Mouse (Mus musculus): ENCODE data around the gene Aig1. TPM values are rescaled to one million over a fixed set of nuclear protein-coding genes. Genes with fewer than 3 reads are reported as not detected.
A peak's percentile ranks its signal among the peaks of the same experiment; 100 is the strongest.

Gene Aig1
- polyA plus RNA-seq, 1 experiment from 2014 or later = 30.7 TPM

DNA sequence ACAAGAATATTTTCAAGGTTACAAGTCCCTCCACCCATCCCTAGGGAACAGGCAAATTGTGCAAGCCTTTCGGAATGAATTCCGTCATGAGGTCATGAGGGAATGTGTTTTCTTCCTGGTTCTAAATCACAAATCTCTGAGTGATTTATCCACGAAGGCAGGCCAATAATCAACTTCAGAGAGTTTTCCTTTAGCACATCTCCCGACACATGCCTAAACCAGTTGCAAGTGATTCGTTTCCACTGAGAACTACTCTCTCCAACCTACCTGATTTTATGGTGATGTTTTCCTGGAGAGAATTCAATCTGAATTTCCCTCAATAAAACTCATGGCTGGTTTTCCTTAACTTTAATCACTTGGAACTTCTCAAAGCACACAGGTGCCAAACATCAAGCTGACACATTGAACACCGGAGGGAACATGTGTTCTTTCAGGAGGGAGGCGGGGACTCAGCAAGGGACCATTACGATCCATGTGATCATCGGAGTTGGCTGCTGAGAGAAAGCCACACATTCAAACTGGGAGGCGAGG, 201.5 kb downstream of the Aig1 start:
- no peaks in the 10 kb centered on the region for H3K4me1 ChIP-seq
- H3K9ac ChIP-seq = no peak overlapping the region
- H3K9me3 ChIP-seq = peaks cover 3% of the 10 kb centered on the region; the same call in 1 of the 2 replicates
- no peak for ATAC-seq (ENCODE audit: insufficient number of reproducible peaks, insufficient read depth, low FRiP score, low TSS enrichment, low read depth)
- WGBS = 70% methylated on average over 10 of the region's 10 CpGs
- H3K4me2 ChIP-seq = no peak overlapping the region
- no peak overlapping the region for H3K27ac ChIP-seq
- H3K27me3 ChIP-seq = no peaks in the 10 kb centered on the region
- H3K4me3 ChIP-seq = no peak overlapping the region
- H3K36me3 ChIP-seq = no peaks in the 10 kb centered on the region

DNA sequence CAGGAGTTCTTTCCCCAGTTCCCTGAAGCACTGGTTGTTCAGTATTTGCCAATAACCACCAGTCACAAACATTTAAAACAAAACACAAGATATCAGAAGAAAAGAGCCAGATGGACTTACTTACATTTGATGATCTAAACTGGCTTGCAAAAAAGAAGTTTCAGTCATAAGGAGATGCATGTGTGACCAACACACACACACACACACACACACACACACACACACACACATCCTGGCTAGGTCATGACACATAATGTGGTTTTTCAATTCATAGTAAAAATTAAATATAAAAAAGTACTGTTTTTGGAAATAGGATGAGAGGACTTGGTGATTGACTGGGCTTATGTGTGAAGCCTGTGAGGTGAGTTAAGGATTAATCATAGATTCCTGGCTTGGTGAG, 205.3 kb downstream of the Aig1 start:
- H3K9me3 ChIP-seq = no peaks in the 10 kb centered on the region
- no peak overlapping the region for H3K4me3 ChIP-seq
- H3K4me1 ChIP-seq = no peaks in the 10 kb centered on the region
- H3K36me3 ChIP-seq = no peaks in the 10 kb centered on the region
- H3K27ac ChIP-seq = no peak overlapping the region
- H3K9ac ChIP-seq = no peak overlapping the region
- H3K27me3 ChIP-seq = no peaks in the 10 kb centered on the region
- ATAC-seq (ENCODE audit: insufficient number of reproducible peaks, insufficient read depth, low FRiP score, low TSS enrichment, low read depth) = no peak
- H3K4me2 ChIP-seq = no peak overlapping the region

DNA sequence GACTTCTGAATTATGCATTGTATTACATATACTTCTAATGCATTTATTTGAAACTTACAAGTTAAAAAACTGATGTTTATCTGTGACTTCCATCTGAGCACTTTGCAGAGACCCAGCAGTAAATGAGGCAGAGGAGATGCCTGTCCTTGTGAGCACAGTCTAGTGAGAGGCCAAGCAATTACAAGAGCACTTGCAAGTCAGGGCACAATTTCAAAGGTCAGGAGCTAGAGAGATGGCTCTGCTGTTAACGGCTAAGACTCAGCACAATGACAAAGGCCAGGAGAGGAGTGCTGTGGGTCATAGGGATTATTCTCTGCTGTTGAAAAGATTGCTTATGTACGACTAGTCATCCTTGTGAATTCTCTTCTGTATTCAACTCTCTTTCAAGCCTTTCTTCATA, 209.0 kb downstream of the Aig1 start:
- no peaks in the 10 kb centered on the region for H3K4me1 ChIP-seq
- H3K27me3 ChIP-seq = no peaks in the 10 kb centered on the region
- H3K4me2 ChIP-seq = no peak overlapping the region
- no peak overlapping the region for H3K9ac ChIP-seq
- ATAC-seq (ENCODE audit: insufficient number of reproducible peaks, insufficient read depth, low FRiP score, low TSS enrichment, low read depth) = no peak
- H3K36me3 ChIP-seq = no peaks in the 10 kb centered on the region
- WGBS = 48% methylated on average over 2 of the region's 2 CpGs
- no peaks in the 10 kb centered on the region for H3K9me3 ChIP-seq
- H3K27ac ChIP-seq = no peak overlapping the region
- no peak overlapping the region for H3K4me3 ChIP-seq

- no peak overlapping the region for H3K4me2 ChIP-seq
- no peak overlapping the region for H3K27ac ChIP-seq
- WGBS = 81% methylated on average over 10 of the region's 10 CpGs
- H3K36me3 ChIP-seq = no peaks in the 10 kb centered on the region
- no peak overlapping the region for H3K9ac ChIP-seq
- ATAC-seq (ENCODE audit: insufficient number of reproducible peaks, insufficient read depth, low FRiP score, low TSS enrichment, low read depth) = no peak
- no peaks in the 10 kb centered on the region for H3K9me3 ChIP-seq
- H3K27me3 ChIP-seq = no peaks in the 10 kb centered on the region
- H3K4me3 ChIP-seq = no peak overlapping the region
- no peaks in the 10 kb centered on the region for H3K4me1 ChIP-seq
Measured at GRCm38 (mm10) chr10:13653739-13654462, 214.9 kb downstream of the Aig1 start.

GRCm38 (mm10) chr10:13653326-13653725, 215.5 kb downstream of the Aig1 start:
- H3K9me3 ChIP-seq = no peaks in the 10 kb centered on the region
- H3K4me2 ChIP-seq = no peak overlapping the region
- no peak overlapping the region for H3K9ac ChIP-seq
- no peaks in the 10 kb centered on the region for H3K36me3 ChIP-seq
- H3K27ac ChIP-seq = no peak overlapping the region
- no peaks in the 10 kb centered on the region for H3K4me1 ChIP-seq
- no peak overlapping the region for H3K4me3 ChIP-seq
- no peak for ATAC-seq (ENCODE audit: insufficient number of reproducible peaks, insufficient read depth, low FRiP score, low TSS enrichment, low read depth)
- WGBS = 93% methylated on average over 7 of the region's 7 CpGs
- no peaks in the 10 kb centered on the region for H3K27me3 ChIP-seq

DNA sequence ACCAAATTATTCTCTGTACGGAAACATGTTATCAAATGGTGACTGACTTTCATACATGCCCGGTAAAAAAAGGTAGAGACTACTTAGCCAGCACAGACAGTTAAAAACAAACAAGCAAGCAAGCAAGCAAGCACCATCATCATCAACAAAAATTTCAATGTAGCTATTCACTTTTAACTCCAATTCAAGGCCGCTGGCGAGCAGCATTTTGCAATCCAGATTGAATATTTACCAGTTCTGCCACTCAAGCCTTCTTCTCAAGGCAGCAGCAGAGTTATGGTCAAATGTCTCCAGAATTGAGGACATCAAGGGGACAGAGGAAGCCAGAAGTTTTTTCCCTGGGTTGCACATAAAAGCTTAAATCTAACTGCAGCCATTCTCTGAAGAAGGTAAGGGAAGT, 216.7 kb downstream of the Aig1 start:
- Histone ChIP-seq H3K4me2 (no peak overlapping the region), H3K4me1 (no peaks in the 10 kb centered on the region), H3K9me3 (no peaks in the 10 kb centered on the region), H3K27ac (no peak overlapping the region), H3K27me3 (no peaks in the 10 kb centered on the region), H3K4me3 (no peak overlapping the region), H3K9ac (no peak overlapping the region), H3K36me3 (no peaks in the 10 kb centered on the region)
- WGBS = 88% methylated on average over 4 of the region's 4 CpGs
- ATAC-seq (ENCODE audit: insufficient number of reproducible peaks, insufficient read depth, low FRiP score, low TSS enrichment, low read depth) = no peak

DNA sequence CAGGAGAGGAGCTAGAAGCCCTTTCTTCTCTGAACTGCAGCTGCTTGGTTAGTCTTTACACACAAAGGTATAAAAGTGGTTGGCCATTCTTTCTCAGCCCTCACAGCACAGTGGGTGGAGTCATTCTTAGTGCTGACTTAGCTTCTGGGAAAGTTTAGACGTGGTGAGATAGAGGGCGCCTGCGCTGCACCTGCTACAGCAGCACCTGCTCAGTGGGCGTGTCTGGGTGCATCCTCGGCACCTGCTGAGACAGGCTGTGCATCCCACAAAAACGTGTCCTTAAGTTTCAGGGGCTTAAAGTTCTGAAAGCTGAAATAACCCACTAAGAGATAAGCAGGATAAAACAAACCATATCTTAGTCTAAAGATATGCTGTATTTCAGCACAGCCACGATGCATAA, 227.0 kb downstream of the Aig1 start:
- Histone ChIP-seq H3K9me3 (0 out of 2 replicates have a peak, but pooled peaks cover 3% of the 10 kb centered on the region), H3K27me3 (no peaks in the 10 kb centered on the region; the same call in 1 of the 2 replicates), H3K4me1 (no peaks in the 10 kb centered on the region), H3K9ac (no peak overlapping the region), H3K27ac (no peak overlapping the region), H3K4me3 (no peak overlapping the region), H3K36me3 (no peaks in the 10 kb centered on the region), H3K4me2 (no peak overlapping the region)
- no peak; the same call in 1 of the 2 replicates for ATAC-seq (ENCODE audit: insufficient number of reproducible peaks, insufficient read depth, low FRiP score, low TSS enrichment, low read depth)
- 17% methylated on average over 7 of the region's 7 CpGs for WGBS

DNA sequence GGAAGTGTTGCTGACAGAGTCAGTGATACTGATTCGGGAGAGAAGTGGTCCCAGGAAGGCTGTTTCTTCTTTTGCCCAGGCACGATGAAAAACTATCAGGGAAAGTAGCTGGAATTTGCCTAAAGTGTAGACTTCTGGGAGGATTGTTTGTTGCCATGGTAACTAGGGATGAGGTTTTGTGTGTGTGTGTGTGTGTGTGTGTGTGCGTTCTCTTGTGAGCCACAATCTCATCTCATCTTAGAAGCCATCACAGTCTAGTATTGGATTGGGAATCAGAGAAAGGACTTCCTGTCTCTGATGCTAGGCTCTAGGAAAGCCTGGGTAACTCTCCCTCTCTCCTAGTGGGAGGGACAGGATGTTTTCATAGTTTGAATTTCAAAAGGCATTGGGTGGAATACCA, 237.0 kb downstream of the Aig1 start:
- Histone ChIP-seq H3K9ac (no peak overlapping the region), H3K27me3 (no peaks in the 10 kb centered on the region), H3K27ac (0 out of 2 replicates have a peak overlapping the region, but pooled peaks have one; percentile 17), H3K4me1 (0 out of 2 replicates have a peak, but pooled peaks cover 7% of the 10 kb centered on the region), H3K9me3 (no peaks in the 10 kb centered on the region), H3K36me3 (no peaks in the 10 kb centered on the region), H3K4me3 (no peak overlapping the region), H3K4me2 (no peak overlapping the region)
- no peak for ATAC-seq (ENCODE audit: insufficient number of reproducible peaks, insufficient read depth, low FRiP score, low TSS enrichment, low read depth)
- WGBS = 51% methylated on average over 3 of the region's 3 CpGs

DNA sequence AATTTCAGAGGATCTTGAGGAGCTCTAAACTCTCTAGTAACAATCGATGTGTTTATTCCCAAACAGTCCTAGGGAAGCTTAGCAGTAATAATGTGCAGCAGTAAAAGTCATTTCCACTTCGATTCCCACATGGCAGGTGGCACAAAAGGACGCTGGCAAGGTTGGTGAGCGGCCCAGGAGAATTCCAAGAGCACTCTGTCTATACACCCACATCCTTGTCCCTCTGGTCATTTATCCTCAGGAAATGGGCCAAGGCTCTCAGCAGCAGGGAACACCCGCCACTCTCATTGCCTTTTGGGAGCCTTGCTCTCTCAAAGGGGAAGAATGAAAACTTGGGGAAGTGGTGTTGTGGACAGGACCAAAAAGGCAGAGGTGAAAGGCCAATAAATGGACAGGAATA, 245.0 kb downstream of the Aig1 start:
- no peaks in the 10 kb centered on the region for H3K4me1 ChIP-seq
- H3K27me3 ChIP-seq = no peaks in the 10 kb centered on the region
- no peak overlapping the region for H3K9ac ChIP-seq
- H3K4me2 ChIP-seq = no peak overlapping the region
- H3K9me3 ChIP-seq = no peaks in the 10 kb centered on the region
- H3K27ac ChIP-seq = no peak overlapping the region
- 89% methylated on average over 5 of the region's 5 CpGs for WGBS
- H3K36me3 ChIP-seq = no peaks in the 10 kb centered on the region
- ATAC-seq (ENCODE audit: insufficient number of reproducible peaks, insufficient read depth, low FRiP score, low TSS enrichment, low read depth) = no peak
- H3K4me3 ChIP-seq = no peak overlapping the region

GRCm38 (mm10) chr10:13600926-13601325, 267.9 kb downstream of the Aig1 start:
- no peak for ATAC-seq (ENCODE audit: insufficient number of reproducible peaks, insufficient read depth, low FRiP score, low TSS enrichment, low read depth)
- H3K27me3 ChIP-seq = no peaks in the 10 kb centered on the region
- peaks cover 4% of the 10 kb centered on the region for H3K4me1 ChIP-seq
- WGBS = 52% methylated on average over 2 of the region's 2 CpGs
- no peak overlapping the region for H3K4me3 ChIP-seq
- H3K9me3 ChIP-seq = no peaks in the 10 kb centered on the region
- no peak overlapping the region for H3K4me2 ChIP-seq
- H3K36me3 ChIP-seq = no peaks in the 10 kb centered on the region
- no peak overlapping the region for H3K27ac ChIP-seq
- no peak overlapping the region for H3K9ac ChIP-seq

- Histone ChIP-seq H3K9me3 (no peaks in the 10 kb centered on the region), H3K4me2 (no peak overlapping the region), H3K27me3 (no peaks in the 10 kb centered on the region), H3K27ac (no peak overlapping the region), H3K9ac (no peak overlapping the region), H3K4me1 (peaks cover 5% of the 10 kb centered on the region), H3K36me3 (no peaks in the 10 kb centered on the region), H3K4me3 (no peak overlapping the region)
- no peak for ATAC-seq (ENCODE audit: insufficient number of reproducible peaks, insufficient read depth, low FRiP score, low TSS enrichment, low read depth)
- 83% methylated on average over 8 of the region's 8 CpGs for WGBS
Measured at GRCm38 (mm10) chr10:13597491-13597890, 271.3 kb downstream of the Aig1 start.
